Mouse (Mus musculus): ENCODE results near the gene Plekha7. TPM values are rescaled to one million over a fixed set of nuclear protein-coding genes. Genes with fewer than 3 reads are reported as not detected.

The Plekha7 gene
- polyA plus RNA-seq, 1 experiment from 2014 or later: 32.7 TPM

DNA sequence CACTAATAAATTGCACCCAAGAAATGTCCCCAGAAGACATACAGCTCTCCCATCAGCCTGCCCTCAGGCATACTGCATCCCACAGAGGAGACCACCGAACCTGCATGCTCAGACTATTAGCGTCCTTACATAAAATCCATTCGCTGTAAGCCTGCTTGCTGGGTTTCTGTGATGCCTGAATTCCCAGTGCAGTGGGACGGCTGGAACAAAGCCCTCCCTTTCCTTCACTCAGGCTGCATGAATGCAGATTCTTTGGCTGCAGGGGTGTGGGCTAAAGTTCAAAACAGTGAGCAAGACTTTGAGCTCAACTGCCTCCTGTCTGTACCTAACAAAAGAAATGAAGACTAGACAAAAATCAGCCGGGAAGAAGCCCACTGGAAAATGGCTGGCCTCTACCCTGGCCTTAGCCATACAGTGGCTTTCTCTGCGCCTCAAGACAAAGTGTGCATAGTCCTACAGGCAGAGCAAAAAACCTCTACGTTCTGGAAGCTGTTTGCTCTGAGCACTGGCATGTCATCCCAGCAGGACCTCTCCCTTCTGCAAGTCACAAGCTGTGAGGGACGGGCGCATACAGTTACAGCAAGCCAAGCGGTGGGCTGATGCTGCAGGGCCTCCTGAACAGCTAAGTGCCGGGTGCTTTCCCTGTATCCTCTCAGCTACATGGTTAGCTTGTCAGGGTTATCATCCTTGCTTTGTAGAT, 123.7 kb downstream of the Plekha7 start:
- no peaks in the 10 kb centered on the region for H3K36me3 ChIP-seq
- H3K9ac ChIP-seq: no peak overlapping the region
- no peaks in the 10 kb centered on the region for H3K9me3 ChIP-seq (replicated peaks)
- H3K27me3 ChIP-seq: no peaks in the 10 kb centered on the region
- no peak overlapping the region for H3K4me3 ChIP-seq
- peaks cover 74% of the 10 kb centered on the region for H3K4me1 ChIP-seq (replicated peaks)
- no peak for ATAC-seq (replicated peaks; ENCODE audit: insufficient number of reproducible peaks, insufficient read depth, low FRiP score, low read depth)
- WGBS: 35% methylated on average over 11 of the region's 11 CpGs
- no peak overlapping the region for H3K4me2 ChIP-seq
- H3K27ac ChIP-seq: peak overlapping the region; percentile 3

GRCm38 (mm10) chr7:116182451-116182850, 125.7 kb downstream of the Plekha7 start:
- Histone ChIP-seq H3K27ac (peak overlapping the region; percentile 75), H3K27me3 (no peaks in the 10 kb centered on the region), H3K4me3 (no peak overlapping the region), H3K9ac (no peak overlapping the region), H3K4me2 (no peak overlapping the region; the same call in 1 of the 2 replicates), H3K9me3 (replicated peaks) (no peaks in the 10 kb centered on the region), H3K4me1 (replicated peaks) (peaks cover 59% of the 10 kb centered on the region), H3K36me3 (no peaks in the 10 kb centered on the region)
- peak; percentile 34 for ATAC-seq (replicated peaks; ENCODE audit: insufficient number of reproducible peaks, insufficient read depth, low FRiP score, low read depth)
- 52% methylated on average over 1 of the region's 1 CpGs for WGBS

- Histone ChIP-seq H3K4me1 (replicated peaks) (peaks cover 49% of the 10 kb centered on the region), H3K9ac (no peak overlapping the region), H3K4me3 (no peak overlapping the region), H3K27me3 (no peaks in the 10 kb centered on the region), H3K36me3 (peaks cover under 1% of the 10 kb centered on the region; the same call in 1 of the 2 replicates), H3K27ac (peak overlapping the region; percentile 75), H3K4me2 (0 out of 2 replicates have a peak overlapping the region, but pooled peaks have one; percentile 19), H3K9me3 (replicated peaks) (no peaks in the 10 kb centered on the region)
- ATAC-seq (replicated peaks; ENCODE audit: insufficient number of reproducible peaks, insufficient read depth, low FRiP score, low read depth): no peak
- 72% methylated on average over 5 of the region's 5 CpGs for WGBS
These were observed 126.7 kb downstream of the Plekha7 start for GRCm38 (mm10) chr7:116181444-116181946.

DNA sequence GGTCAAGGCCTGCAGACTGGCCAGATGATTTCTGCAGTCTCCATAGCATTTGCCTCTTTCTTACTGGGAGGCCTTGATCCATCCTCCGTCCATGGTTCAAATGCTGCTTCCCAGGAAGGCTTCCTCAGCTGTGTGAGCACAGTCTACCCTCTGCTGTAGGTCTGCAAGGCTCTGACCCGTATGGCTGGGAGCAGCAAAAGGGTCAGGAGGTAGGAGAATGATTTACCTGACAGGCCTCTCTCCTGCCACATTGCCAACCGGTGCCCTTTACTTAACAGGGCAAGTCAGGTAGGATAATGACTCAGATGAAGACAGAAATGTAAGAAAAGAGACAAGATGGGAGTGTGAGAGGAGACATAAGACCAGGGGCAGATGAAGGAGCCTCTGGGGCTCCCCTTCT, 129.3 kb downstream of the Plekha7 start:
- Histone ChIP-seq H3K27me3 (no peaks in the 10 kb centered on the region), H3K4me2 (no peak overlapping the region), H3K9me3 (replicated peaks) (no peaks in the 10 kb centered on the region), H3K27ac (no peak overlapping the region), H3K9ac (no peak overlapping the region), H3K4me3 (no peak overlapping the region), H3K36me3 (peaks cover 12% of the 10 kb centered on the region; the same call in 1 of the 2 replicates), H3K4me1 (replicated peaks) (peaks cover 28% of the 10 kb centered on the region)
- 89% methylated on average over 3 of the region's 3 CpGs for WGBS
- ATAC-seq (replicated peaks; ENCODE audit: insufficient number of reproducible peaks, insufficient read depth, low FRiP score, low read depth): no peak

DNA sequence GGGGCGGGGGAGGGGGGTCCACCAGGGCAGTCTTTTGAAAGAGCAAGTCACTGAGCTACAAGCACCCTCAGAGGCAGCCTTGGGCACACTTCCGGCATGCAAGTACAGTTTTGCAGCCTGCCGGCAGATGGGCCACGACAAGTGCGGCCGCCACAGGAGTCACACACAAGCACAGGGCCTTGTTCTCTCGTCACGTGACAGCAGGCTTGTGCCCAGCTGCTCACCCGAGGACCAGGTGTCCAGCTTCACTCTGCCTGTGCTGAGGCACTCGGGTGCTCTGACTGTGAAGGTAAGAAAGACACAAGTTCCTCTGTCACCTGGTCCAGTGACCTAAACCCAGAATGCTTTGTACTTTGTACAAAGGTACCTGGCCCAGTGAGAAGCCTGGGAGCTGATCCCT, 135.4 kb downstream of the Plekha7 start:
- Histone ChIP-seq H3K9ac (no peak overlapping the region), H3K27ac (no peak overlapping the region), H3K27me3 (no peaks in the 10 kb centered on the region), H3K4me2 (no peak overlapping the region), H3K9me3 (replicated peaks) (no peaks in the 10 kb centered on the region), H3K4me3 (no peak overlapping the region), H3K4me1 (replicated peaks) (peaks cover 10% of the 10 kb centered on the region), H3K36me3 (peaks cover 12% of the 10 kb centered on the region; the same call in 1 of the 2 replicates)
- 79% methylated on average over 10 of the region's 10 CpGs for WGBS
- ATAC-seq (replicated peaks; ENCODE audit: insufficient number of reproducible peaks, insufficient read depth, low FRiP score, low read depth): no peak

GRCm38 (mm10) chr7:116169426-116169825, 138.8 kb downstream of the Plekha7 start:
- Histone ChIP-seq H3K4me2 (no peak overlapping the region), H3K9me3 (replicated peaks) (no peaks in the 10 kb centered on the region), H3K4me1 (replicated peaks) (peaks cover 10% of the 10 kb centered on the region), H3K9ac (no peak overlapping the region), H3K4me3 (no peak overlapping the region), H3K27me3 (no peaks in the 10 kb centered on the region), H3K36me3 (peaks cover 7% of the 10 kb centered on the region; the same call in 1 of the 2 replicates), H3K27ac (no peak overlapping the region)
- WGBS: 69% methylated on average over 4 of the region's 4 CpGs
- ATAC-seq (replicated peaks; ENCODE audit: insufficient number of reproducible peaks, insufficient read depth, low FRiP score, low read depth): no peak

DNA sequence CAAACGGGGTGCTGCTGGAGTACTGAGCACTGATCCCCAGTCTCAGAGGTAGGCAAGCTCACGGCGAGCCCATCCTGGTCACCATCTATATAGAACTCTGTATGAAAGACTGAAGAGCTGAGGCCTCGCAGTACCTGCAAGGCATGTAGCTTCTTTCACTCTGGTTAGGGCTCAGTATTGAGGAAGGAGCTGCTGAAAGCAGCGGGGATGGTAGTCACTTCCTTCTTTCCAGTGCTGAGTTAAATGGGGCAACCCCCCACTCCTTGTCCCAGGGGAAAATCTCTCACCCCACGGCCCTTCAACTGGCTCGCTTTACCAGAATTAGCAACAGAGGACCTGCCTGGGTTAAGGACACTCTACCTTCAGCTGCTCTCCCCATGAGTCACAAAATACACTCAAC, 140.0 kb downstream of the Plekha7 start:
- Histone ChIP-seq H3K9me3 (replicated peaks) (no peaks in the 10 kb centered on the region), H3K27ac (peak overlapping the region; percentile 66), H3K9ac (no peak overlapping the region), H3K27me3 (no peaks in the 10 kb centered on the region), H3K4me2 (no peak overlapping the region), H3K4me3 (no peak overlapping the region), H3K36me3 (peaks cover 15% of the 10 kb centered on the region; the same call in 1 of the 2 replicates), H3K4me1 (replicated peaks) (peaks cover 10% of the 10 kb centered on the region)
- WGBS: 73% methylated on average over 7 of the region's 7 CpGs
- no peak for ATAC-seq (replicated peaks; ENCODE audit: insufficient number of reproducible peaks, insufficient read depth, low FRiP score, low read depth)

- H3K4me2 ChIP-seq: no peak overlapping the region
- peaks cover 7% of the 10 kb centered on the region for H3K4me1 ChIP-seq (replicated peaks)
- ATAC-seq (replicated peaks; ENCODE audit: insufficient number of reproducible peaks, insufficient read depth, low FRiP score, low read depth): no peak
- no peaks in the 10 kb centered on the region for H3K9me3 ChIP-seq (replicated peaks)
- H3K9ac ChIP-seq: no peak overlapping the region
- H3K27me3 ChIP-seq: no peaks in the 10 kb centered on the region
- WGBS: 63% methylated on average over 12 of the region's 12 CpGs
- no peak overlapping the region for H3K4me3 ChIP-seq
- H3K27ac ChIP-seq: no peak overlapping the region
- H3K36me3 ChIP-seq: peaks cover 31% of the 10 kb centered on the region; the same call in 1 of the 2 replicates
These were observed 143.9 kb downstream of the Plekha7 start for GRCm38 (mm10) chr7:116164232-116164631.

DNA sequence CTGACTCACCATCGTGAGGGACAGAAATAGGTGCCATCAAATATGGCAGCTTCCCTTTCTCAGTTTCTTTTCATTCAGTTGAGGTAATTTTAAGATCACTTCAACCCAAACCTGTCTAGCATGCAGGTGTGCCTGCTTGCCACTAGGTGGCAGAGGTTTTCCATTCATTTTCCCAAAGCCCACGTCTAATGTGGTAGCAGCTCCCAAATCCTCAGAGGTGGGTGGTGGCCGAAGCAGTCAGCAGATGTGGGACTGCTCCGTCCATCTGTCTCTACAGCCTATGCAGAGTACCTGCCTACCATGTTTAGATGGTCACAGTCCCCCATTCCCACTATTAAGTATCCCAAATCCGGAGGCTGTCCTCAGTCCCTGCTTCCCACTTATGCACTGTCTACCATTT, 146.6 kb downstream of the Plekha7 start:
- 18% methylated on average over 5 of the region's 5 CpGs for WGBS
- Histone ChIP-seq H3K27me3 (no peaks in the 10 kb centered on the region), H3K9me3 (replicated peaks) (no peaks in the 10 kb centered on the region), H3K4me3 (no peak overlapping the region), H3K4me2 (no peak overlapping the region), H3K27ac (no peak overlapping the region), H3K9ac (no peak overlapping the region), H3K36me3 (peaks cover 39% of the 10 kb centered on the region; the same call in 1 of the 2 replicates), H3K4me1 (replicated peaks) (0 out of 2 replicates have a peak, but pooled peaks cover 3% of the 10 kb centered on the region)
- ATAC-seq (replicated peaks; ENCODE audit: insufficient number of reproducible peaks, insufficient read depth, low FRiP score, low read depth): peak; percentile 17; the same call in 1 of the 2 replicates

- Histone ChIP-seq H3K4me3 (no peak overlapping the region), H3K27me3 (no peaks in the 10 kb centered on the region), H3K9me3 (replicated peaks) (no peaks in the 10 kb centered on the region), H3K4me1 (replicated peaks) (0 out of 2 replicates have a peak, but pooled peaks cover 2% of the 10 kb centered on the region), H3K36me3 (peaks cover 41% of the 10 kb centered on the region), H3K27ac (no peak overlapping the region), H3K4me2 (no peak overlapping the region), H3K9ac (no peak overlapping the region)
- ATAC-seq (replicated peaks; ENCODE audit: insufficient number of reproducible peaks, insufficient read depth, low FRiP score, low read depth): no peak
- 72% methylated on average over 14 of the region's 14 CpGs for WGBS
These were observed 151.4 kb downstream of the Plekha7 start for GRCm38 (mm10) chr7:116156894-116157143.

GRCm38 (mm10) chr7:116156072-116156893, 151.9 kb downstream of the Plekha7 start:
- no peaks in the 10 kb centered on the region for H3K9me3 ChIP-seq (replicated peaks)
- no peaks in the 10 kb centered on the region for H3K4me1 ChIP-seq (replicated peaks)
- H3K27me3 ChIP-seq: no peaks in the 10 kb centered on the region
- H3K27ac ChIP-seq: no peak overlapping the region
- H3K4me2 ChIP-seq: no peak overlapping the region
- H3K4me3 ChIP-seq: no peak overlapping the region
- H3K9ac ChIP-seq: no peak overlapping the region
- 54% methylated on average over 17 of the region's 17 CpGs for WGBS
- H3K36me3 ChIP-seq: peaks cover 41% of the 10 kb centered on the region
- ATAC-seq (replicated peaks; ENCODE audit: insufficient number of reproducible peaks, insufficient read depth, low FRiP score, low read depth): no peak

Data from heart, embryonic 15.5 days (tissue).